Mouse (Mus musculus): ENCODE data around the gene 9630041A04Rik.
A peak's percentile ranks its signal among the peaks of the same experiment; 100 is the strongest.

The 9630041A04Rik gene

DNA sequence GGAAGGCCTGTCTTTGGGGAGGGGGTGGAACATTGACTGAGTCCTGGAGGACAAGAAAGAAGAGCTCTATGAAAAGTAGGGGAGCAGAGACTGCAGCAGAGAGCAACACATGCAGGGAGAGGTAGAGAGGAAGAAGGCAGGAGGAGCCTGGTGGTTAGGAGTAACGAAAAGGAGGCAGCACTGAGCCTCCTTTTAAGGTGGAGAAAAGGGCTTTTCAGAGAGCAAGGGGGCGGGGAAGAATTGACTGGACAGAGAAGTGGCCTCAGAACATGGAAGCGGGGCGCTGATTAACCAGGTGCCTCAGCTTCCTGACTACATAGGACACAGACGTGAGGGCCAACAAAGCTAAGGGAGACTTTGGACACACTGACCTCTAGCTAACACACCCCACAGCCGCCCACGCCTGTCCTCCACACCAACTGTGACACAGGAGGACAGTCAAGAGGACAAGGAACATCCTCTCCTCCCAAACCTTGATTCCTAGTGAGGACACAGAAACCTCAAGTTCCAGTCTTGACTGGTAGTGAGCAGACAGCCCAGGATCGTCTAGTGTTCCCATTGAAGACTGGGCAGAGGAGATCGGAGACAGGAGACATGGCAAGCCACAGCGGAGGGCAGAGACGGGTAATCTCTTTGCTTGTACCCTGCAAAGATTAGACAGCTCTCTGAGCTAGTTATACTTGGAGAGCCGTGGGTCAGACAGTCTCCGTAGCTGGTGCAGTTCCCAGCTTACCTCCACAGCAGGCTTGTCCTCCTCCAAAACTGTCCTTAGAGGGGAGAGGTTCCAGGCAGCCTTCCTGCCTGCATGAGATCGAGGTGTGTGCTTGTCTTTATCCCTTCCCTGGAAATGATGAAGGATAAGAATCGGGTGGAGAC, at the start of gene 9630041A04Rik:
Gene 9630041A04Rik (plus strand): TSS at position 246 of the 876 bp plus-strand sequence.
- DNase-seq (ENCODE audit: low read depth, low spot score): no peak

DNA sequence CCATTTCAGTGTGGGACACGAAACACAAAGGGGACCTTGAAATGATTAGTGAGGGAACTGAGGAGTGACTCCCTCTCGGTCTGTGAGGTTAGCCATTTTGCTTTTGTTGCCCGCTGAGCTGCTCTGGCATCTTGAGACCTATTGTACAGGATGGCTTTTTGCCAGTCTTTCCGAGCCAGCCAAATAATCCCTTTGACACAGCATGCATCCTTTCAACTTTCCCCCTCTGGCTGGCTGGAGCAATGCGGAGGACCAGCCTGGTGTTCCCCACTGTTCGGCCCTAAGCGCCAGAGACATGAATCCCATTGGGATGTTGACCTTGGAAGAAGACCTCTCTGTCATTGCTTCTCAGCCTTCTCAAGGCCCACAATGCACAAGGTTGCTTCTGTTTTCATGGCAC, 37.7 kb upstream of the 9630041A04Rik start:
- DNase-seq (ENCODE audit: low read depth, low spot score): no peak

DNA sequence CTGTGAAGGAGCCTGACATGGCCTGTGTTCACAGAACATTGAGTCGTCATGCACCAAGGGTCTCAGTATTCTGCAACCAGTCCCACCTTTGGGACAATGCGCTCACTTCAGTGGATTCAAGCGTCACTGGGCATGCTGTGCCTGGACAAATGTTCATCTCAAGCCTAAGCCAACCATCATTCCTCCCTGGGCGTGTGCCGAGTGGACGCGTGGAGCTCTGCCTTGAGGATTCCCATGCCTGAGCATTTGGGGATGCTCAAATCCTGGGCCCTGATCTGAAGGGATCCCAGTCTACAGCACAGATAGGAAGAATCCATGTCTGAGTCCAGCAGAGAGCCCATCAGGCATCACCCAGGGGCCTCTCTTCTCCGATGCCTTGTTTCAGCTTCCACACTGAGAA, 36.0 kb upstream of the 9630041A04Rik start:
- no peak for DNase-seq (ENCODE audit: low read depth, low spot score)

DNA sequence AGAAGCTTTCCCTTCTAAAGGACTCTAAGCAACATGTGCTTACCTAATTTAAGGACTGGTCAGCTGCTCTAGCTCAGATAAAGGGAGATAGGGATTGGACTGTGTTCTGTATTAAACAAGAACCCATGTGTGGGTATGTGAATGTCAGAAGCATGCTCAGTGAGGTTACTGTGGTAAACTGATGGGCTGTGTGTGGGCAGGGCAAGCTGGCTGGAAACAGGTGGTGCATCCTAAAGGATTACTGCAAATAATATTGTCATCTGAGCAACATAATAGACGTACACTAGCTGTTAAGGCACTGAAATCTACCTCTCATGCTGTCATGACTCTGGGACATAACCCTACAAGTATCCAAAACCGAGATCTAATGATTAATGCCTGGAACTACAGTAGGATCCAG, 28.0 kb upstream of the 9630041A04Rik start:
- no peak for DNase-seq (ENCODE audit: low read depth, low spot score)

DNA sequence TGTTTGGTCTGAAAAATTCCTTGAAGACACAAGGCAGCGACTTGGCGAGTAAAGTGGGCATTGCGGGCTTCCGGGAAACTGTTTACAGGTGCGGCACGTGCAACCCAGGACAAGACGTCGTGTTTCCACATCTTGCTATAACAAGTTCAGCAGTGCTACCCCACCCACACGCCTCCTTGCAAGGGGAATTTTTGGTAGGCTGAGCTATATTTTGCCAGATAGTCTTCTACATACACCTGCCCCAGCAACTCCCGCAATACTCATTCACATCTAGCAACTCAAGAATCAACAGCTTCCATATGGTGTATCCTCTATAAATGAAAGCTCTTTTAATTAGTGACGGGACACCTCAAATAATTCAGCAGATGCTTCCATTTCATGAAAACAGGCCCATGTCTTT, 20.5 kb upstream of the 9630041A04Rik start:
- no peak for DNase-seq (ENCODE audit: low read depth, low spot score)

DNA sequence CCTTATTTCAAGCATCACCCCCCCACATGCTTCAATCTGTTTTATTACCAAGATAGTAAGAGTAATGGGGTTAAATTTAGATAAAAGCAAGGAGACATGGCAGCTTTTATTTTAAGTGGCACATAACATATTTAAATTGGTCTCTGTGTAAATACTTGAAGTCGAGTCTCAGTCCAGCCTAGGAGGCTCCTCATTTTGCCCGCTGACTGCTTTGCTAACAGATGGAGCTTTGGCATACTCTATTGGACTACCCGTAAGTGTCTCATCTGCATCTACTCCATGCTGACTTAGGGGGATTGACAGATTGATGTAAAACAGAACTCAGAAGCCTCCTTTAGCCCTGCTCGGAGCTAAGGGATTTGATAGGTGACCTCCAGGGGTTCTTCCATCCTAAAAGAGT, 17.7 kb upstream of the 9630041A04Rik start:
- no peak for DNase-seq (ENCODE audit: low read depth, low spot score)

DNA sequence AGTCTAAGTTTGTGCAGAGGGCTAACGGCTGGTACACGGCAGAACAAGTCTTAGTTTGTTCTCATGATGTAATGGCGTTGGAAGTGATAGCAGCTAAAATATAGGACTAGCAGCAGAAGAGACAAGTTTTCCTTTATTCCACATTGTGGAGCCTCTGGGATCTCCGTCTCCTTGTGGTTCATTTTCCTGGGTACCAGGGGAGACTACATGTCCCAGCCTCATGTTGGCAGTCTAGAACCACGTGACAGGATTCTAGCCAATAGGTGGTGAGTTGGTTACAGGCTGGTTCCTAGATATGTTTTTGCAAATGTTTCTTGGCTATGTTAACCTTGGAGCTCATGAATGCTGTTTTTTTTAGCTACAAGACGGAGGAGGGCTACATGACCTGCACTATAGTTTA, 15.9 kb upstream of the 9630041A04Rik start:
- no peak for DNase-seq (ENCODE audit: low read depth, low spot score)

DNA sequence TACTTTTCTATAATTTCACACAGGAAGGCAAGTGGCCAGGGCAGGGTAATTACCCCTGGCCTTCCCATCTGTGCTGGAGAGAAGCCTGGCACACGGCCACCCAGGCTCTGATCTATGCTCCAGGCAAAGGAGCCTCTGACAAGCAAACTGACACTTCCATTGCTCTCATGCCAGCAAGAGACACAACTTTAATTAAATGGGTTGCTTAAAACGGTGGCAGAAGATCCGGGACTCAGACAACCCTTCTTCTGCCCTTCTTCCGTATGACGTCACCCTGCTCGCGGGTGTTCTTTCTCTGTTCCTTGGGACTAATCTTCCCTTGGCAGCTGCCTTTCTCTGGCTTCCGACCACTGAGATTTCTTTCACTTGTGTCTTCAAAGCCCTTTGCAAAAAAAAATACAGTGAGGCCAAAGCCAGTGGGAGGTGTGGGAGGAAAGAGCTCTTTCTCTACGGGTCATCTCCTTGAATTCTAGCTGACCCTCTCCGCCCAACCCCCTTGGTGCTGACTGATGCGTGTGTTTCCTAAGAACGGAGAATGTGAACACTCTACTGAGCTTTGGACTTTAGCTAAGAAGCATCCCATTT, 932 bp downstream of the 9630041A04Rik start:
- peak; percentile 17 for DNase-seq (ENCODE audit: low read depth, low spot score)

DNA sequence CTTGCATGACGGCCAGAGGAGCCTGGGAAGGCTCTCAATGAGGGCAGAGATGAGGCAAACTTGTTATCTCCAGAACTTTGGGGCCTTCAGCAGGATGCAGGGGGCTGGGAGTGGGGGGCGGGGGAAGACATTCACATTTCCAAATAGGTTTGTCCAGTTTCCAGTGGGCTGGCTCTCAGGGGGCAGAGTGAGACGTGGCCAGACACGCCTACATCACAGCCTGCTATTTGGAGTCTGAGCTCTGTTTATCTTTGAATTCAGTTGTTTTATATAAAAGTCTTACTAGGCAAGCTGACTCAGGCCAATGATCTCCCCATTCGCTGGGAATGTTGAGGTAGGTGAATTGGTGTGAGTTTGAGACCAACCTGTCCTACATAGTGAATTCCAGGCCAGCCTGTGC, 1.5 kb downstream of the 9630041A04Rik start:
- DNase-seq (ENCODE audit: low read depth, low spot score): no peak

DNA sequence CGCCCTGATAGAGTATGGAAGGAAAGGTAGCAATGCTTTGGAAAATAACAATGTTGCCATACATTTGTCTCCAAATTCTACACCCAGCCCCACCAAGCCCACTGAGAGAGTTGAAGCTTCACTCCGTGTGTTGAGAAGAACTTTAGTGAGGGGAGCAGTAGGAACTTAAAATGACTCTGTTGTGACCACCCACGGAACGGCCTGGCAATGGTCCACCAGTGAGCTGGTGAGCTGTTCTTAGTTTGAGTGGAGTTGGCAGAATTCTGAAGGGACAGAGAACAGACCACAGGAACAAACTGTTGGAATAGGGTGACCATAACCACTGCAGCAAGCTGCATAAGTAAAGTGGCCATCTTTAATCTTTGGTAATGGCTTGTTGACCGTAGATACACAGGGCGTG, 7.0 kb downstream of the 9630041A04Rik start:
- no peak for DNase-seq (ENCODE audit: low read depth, low spot score)

DNA sequence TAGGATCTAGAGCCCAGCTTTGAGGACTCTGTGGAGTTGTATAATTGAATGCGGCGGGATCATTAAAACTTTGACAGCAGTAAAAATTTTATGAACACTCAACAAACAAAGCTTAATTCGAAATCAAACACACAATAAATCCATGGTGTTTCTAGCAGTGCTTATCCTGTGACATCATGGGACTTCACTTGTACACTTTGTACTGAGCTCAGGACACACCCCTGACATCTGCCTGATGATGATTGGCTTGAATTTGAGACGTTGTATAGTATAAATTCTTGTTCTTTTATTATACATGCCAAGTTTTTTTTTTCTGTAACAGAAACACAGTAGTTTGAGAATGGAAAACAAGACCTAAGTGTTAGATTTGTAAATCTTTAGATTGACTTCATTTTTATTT, 8.4 kb downstream of the 9630041A04Rik start:
- DNase-seq (ENCODE audit: low read depth, low spot score): no peak

DNA sequence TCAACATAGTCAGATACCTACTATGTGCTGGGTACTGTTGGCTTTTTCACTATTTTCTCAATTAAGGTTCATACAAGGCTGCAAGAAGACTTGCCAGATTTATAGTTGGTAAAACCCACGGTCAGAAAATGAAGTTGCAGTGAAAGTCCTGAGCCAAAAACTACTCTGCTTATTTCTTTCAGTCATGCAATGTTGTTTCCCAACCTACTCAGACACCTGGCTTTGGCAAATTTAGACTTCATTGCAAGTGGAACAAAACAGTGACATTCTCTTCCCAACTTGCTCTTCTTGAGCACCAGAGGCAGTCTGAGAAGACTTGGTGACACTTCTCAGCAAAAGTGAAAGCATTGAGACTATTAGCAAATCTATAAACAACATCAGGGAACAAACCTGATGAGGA, 13.7 kb downstream of the 9630041A04Rik start:
- DNase-seq (ENCODE audit: low read depth, low spot score): no peak

DNA sequence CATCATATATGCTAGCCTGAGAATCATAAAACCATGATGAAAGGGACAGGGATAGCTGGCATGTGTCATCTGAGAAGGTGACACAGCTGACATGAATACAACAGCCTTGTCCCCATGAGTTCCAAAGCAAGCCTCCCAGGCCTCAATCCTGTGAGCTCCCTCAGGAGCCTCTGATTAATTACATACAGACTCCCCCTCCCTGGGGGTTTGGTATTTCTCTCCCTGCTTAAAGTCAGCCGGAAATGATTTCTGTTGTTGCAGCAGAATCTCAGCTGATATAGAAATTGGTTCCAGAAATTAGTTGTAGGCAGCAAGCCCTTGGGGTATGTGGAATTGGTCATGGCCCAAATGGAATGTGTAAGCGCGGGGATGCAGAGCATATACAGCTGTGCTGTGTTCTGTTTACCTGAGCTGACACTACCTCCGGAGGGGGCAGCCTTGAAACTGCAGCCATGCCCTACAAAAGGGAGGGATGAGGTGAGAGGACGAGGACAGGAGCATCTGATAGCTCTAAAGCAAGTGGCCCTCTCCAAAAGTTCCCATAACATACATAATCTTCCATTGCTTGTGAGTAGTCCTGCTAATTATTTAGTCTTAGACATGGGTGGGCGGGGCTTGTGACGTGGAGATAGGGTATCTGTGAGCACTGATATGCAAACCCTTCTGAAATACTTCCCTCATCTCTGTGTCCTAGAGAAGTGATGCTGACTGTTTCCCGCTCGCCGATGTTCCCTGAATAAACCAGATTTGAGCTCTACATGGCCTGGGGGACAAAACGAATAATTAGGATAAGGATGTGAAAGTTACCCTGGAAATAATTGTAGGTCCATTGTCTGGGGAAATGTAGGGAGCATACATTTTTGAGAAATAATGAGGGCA, 15.7 kb downstream of the 9630041A04Rik start:
- no peak for DNase-seq (ENCODE audit: low read depth, low spot score)

DNA sequence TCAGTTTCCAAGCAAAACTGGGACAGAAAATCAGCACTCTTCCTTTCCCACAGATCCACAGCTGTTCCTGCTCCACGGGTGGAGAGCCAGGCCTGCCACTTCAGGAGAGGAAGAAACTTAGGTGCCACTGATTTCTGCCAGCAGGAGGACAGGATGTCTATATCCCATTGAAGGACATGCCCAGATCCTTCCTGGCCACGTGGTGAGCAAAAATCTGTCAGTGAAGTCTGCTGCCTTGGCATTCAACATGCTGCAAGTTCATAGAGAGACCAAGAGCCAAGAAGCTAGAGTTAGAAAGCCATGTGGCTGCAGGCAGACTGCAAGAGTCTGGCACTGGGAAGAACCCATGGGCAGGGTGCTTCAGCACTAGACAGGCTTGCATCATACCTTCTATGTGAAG, 21.7 kb downstream of the 9630041A04Rik start:
- DNase-seq (ENCODE audit: low read depth, low spot score): no peak

DNA sequence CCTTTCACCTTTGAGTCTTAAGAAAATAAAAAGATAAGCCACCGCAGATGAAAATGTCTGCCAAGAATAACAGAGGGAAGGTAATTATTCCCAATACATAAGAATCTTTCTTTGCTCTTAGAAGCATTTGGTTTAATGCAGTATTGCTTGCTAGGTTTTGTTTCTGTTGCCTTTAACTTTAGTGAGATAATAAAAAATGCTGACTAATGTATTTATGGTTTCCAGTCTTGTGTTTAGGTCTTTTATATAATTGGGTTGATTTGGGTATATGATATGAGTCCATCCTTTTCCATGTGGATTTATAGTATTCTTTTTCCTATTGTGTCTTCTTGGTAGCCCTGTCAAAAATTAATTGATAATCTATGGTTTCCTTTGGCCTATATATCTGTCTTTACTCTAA, 36.2 kb downstream of the 9630041A04Rik start:
- DNase-seq (ENCODE audit: low read depth, low spot score): no peak

DNA sequence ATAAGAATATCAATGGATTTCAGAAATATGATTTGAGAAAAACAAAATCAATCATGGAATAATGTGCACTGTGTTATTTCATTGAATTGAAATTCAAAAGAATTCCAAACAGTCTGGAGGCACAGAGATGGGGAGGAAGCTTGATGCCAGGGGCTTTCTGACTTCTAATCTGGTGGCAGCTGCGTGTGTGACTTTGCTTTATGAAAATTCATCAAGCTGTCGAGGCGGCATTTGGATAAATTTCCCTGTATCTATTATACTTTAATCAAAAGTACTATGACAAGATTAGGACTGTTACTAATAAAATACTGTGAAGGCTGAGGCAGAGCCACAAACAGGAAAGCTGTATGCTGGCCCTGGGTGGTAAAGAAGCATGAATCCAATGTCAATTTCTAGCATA, 41.8 kb downstream of the 9630041A04Rik start:
- no peak for DNase-seq (ENCODE audit: low read depth, low spot score)

DNA sequence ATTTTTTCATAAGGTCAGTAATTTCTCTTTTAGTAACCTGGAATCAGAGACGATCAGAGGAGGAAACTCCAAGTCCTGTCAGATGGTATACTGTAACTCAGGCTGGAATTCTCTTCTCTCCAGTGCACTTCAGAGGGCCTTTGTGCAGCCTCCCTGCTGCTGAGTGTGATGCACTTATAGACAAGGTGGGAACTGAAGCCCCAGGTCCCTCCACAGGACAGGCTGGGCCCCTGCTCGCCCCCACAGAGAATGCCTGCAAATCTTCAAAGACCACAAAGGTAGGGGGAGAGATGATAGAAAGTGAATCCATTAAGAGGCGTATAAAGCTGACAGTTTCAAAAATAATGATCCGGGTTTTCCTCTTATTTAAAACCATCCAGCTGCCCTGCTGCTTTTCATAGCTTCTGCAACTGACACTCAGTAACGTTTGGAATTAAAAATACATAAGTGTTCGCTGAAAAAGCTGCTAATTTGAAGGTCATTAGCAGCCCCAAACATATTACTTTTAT, 46.2 kb downstream of the 9630041A04Rik start:
- DNase-seq (ENCODE audit: low read depth, low spot score): no peak

DNA sequence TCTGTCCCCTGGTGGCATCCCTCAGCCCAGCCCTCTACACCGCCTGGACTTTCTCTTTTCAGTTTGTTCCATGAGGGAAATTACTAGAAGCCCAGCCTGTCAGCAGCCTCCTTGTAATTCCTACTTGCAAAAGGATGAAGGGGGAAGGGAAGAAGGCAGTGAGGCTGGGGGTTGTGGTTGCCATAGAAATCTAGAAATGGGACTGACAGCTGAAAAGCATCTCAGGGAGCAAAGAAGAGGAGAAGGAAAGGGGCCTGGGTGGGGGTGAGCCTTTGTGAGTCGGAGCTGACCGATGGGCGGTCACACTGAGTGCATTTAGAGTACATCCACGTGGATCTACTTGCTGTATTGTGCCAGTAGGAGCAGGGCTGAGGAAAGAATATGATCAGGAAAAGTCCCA, 47.2 kb downstream of the 9630041A04Rik start:
- no peak for DNase-seq (ENCODE audit: low read depth, low spot score)

DNA sequence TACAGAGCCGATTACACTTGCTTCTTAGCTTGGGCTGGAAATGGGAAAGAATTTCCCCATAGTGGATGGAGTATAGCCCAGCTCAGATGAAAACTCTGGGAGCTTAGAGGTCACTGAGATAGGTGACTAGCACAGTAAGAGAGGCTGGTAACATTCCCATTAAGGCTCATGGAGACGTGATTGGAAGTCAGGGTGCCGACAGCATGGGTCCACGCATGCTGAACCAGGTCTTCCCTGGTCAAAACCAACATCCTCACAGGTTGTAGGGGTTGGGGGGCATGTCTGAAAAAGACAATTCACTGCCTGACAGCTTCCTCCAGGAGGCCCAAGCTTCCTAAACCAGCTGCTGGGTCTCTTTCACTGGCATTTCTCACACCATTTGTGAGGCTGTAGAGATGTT, 47.9 kb downstream of the 9630041A04Rik start:
- DNase-seq (ENCODE audit: low read depth, low spot score): no peak

DNA sequence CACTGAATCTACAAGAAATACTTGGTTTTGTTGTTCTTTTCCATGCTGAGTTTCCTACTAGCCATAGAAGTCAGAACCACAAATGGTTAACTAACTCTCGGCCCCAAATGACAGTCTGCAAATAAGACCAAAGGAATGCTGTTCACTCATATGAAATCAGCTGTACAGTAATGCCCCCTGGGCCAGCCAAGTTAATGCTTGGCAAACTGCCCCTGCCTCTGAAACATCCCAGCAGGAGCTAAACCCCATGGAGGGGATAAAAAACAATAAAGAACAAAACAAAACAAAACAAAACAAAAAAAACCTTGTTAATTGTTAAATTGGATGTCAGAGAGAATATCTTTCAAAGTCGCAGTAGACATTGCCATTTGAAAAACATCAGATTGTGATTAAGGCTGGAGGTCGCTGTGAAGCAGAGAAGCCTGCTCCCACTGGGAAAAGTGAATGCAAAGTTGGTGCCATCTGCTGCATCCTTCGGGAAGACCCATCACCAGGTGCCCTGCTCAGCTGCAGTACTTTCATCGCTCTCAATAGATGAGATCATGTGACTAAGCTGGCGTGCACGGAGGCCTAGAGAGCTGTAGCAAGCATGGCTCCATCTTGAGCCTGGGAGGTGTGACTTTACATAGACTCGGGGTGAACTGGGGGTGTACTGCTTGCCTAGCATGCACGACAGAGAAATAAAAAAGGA, 49.7 kb downstream of the 9630041A04Rik start:
- DNase-seq (ENCODE audit: low read depth, low spot score): no peak

DNA sequence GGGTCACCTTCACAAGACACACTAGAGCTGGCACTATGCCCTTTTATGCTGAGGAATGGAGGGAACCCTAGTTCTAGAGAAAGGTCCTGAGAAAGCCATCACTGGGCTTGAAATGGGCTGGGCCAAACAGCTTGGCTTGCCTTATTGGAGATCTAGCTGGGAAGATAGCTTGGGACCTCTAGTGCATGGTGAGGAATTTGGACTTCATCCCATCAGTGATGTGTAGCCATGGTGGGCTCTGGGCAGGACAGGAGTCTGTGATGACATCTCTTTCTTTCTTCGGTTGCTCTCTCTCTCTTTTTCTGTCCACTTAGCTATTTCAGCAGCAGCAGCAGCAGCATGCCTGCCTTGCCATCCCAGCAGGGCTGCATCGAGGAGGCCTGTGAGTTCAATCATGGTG, 53.4 kb downstream of the 9630041A04Rik start:
- no peak for DNase-seq (ENCODE audit: low read depth, low spot score)

DNA sequence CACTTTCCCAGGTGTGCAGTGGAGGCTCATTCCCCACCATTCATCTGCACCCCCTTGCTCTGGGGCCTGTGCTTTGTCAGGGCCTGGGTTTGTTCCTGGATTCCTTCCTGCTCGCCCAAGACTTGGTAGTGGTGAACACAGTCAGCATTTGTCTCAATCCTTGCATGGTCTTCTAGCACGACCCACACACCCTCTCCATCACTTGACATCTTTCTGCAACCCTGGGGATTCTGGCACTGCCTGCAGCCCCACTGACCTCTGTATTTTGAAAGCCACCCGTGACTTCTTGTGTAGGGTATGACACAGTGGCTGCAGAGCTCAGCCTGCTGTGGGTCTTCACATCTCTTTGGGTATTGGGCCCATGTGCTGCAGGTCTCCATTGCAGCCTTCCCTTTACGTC, 57.1 kb downstream of the 9630041A04Rik start:
- DNase-seq (ENCODE audit: low read depth, low spot score): no peak

Measured in retina, postnatal 7 days (tissue).